Mouse (Mus musculus): Measurements from ENCODE around the gene Entpd3.

DNA sequence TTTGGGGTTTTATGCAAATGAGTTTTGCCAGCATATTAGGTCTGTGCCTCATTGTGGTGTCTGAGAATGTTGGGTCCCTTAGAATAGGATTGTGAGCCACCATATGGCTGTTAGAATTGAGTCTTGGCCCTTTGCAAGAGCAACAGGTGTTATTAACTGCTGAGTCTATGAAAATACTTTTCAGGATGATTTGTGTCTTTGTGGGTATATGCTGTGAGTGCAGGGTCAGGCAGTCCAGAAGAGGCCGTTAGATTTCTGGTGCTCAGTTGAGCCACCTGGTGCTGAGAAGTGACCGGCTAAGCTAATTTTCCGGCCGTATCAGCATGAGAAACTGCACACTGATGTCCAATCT lies 37.0 kb downstream of the Entpd3 start:
- TF ChIP-seq CTCF (conservative IDR thresholded peaks at IDR 0.05; ENCODE audit: low read length): no peak
- no peak for TF ChIP-seq POU5F1 (IDR thresholded peaks at IDR 0.05; ENCODE audit: borderline replicate concordance, low read length)
- TF ChIP-seq NANOG (IDR thresholded peaks at IDR 0.05; ENCODE audit: borderline replicate concordance, low read length): no peak

Measured in E14TG2a.4 (cell line).